Mouse (Mus musculus): Measurements from ENCODE around the gene Lst1. TPM values are rescaled to one million over a fixed set of nuclear protein-coding genes. Genes with fewer than 3 reads are reported as not detected.

Gene Lst1
- polyA plus RNA-seq, 1 experiment from 2014 or later: 5.8 TPM

- WGBS: 87% methylated on average over 7 of the region's 7 CpGs
- no peak overlapping the region for H3K9ac ChIP-seq (ENCODE audit: low read length)
- peaks cover 12% of the 10 kb centered on the region for H3K4me1 ChIP-seq (ENCODE audit: control insufficient read depth, insufficient read depth, low read length)
- DNase-seq (ENCODE audit: low spot score) (no peak), ATAC-seq (ENCODE audit: insufficient read depth, low FRiP score, low TSS enrichment) (no peak)
- no peak overlapping the region for H3K27ac ChIP-seq (ENCODE audit: low read depth, low read length)
- no peaks in the 10 kb centered on the region for H3K36me3 ChIP-seq (ENCODE audit: control insufficient read depth, insufficient read depth, low read length)
- no peaks in the 10 kb centered on the region for H3K9me3 ChIP-seq (ENCODE audit: control insufficient read depth, low read length)
- H3K4me3 ChIP-seq (ENCODE audit: low read depth, low read length): no peak overlapping the region
- no peak overlapping the region for H3K4me2 ChIP-seq (ENCODE audit: low read depth)
- no peaks in the 10 kb centered on the region for H3K27me3 ChIP-seq (ENCODE audit: control insufficient read depth, insufficient read depth, low read length)
Measured at GRCm38 (mm10) chr17:35167794-35168193, 20.4 kb downstream of the Lst1 start.

- no peak overlapping the region for H3K9ac ChIP-seq (ENCODE audit: low read length)
- 63% methylated on average over 8 of the region's 8 CpGs for WGBS
- DNase-seq (ENCODE audit: low spot score) (peak; percentile 60), ATAC-seq (ENCODE audit: insufficient read depth, low FRiP score, low TSS enrichment) (no peak)
- peak overlapping the region; percentile 71 for H3K4me2 ChIP-seq (ENCODE audit: low read depth)
- H3K36me3 ChIP-seq (ENCODE audit: control insufficient read depth, insufficient read depth, low read length): peaks cover 6% of the 10 kb centered on the region
- H3K4me3 ChIP-seq (ENCODE audit: low read depth, low read length): peak overlapping the region; percentile 86
- H3K9me3 ChIP-seq (ENCODE audit: control insufficient read depth, low read length): no peaks in the 10 kb centered on the region
- H3K4me1 ChIP-seq (ENCODE audit: control insufficient read depth, insufficient read depth, low read length): peaks cover 16% of the 10 kb centered on the region
- no peaks in the 10 kb centered on the region for H3K27me3 ChIP-seq (ENCODE audit: control insufficient read depth, insufficient read depth, low read length)
- peak overlapping the region; percentile 93; the same call in 1 of the 2 replicates for H3K27ac ChIP-seq (ENCODE audit: low read depth, low read length)
Measured at GRCm38 (mm10) chr17:35166352-35167035, 21.7 kb downstream of the Lst1 start.

GRCm38 (mm10) chr17:35165451-35166155, 22.6 kb downstream of the Lst1 start:
- Histone ChIP-seq H3K36me3 (ENCODE audit: control insufficient read depth, insufficient read depth, low read length) (peaks cover 11% of the 10 kb centered on the region), H3K27me3 (ENCODE audit: control insufficient read depth, insufficient read depth, low read length) (no peaks in the 10 kb centered on the region), H3K27ac (ENCODE audit: low read depth, low read length) (peak overlapping the region; percentile 93), H3K4me3 (ENCODE audit: low read depth, low read length) (peak overlapping the region; percentile 86), H3K4me1 (ENCODE audit: control insufficient read depth, insufficient read depth, low read length) (peaks cover 16% of the 10 kb centered on the region), H3K9me3 (ENCODE audit: control insufficient read depth, low read length) (no peaks in the 10 kb centered on the region), H3K4me2 (ENCODE audit: low read depth) (peak overlapping the region; percentile 71), H3K9ac (ENCODE audit: low read length) (peak overlapping the region; percentile 60)
- 26% methylated on average over 12 of the region's 12 CpGs for WGBS
- DNase-seq (ENCODE audit: low spot score) (no peak), ATAC-seq (ENCODE audit: insufficient read depth, low FRiP score, low TSS enrichment) (peak; percentile 79)

- Histone ChIP-seq H3K27ac (ENCODE audit: low read depth, low read length) (peak within 1 kb of the TSS; percentile 93), H3K9ac (ENCODE audit: low read length) (peak within 1 kb of the TSS; percentile 99), H3K36me3 (ENCODE audit: control insufficient read depth, insufficient read depth, low read length) (peaks cover 19% of the 10 kb centered on the region), H3K9me3 (ENCODE audit: control insufficient read depth, low read length) (no peaks in the 10 kb centered on the region), H3K4me3 (ENCODE audit: low read depth, low read length) (peak within 1 kb of the TSS; percentile 86), H3K27me3 (ENCODE audit: control insufficient read depth, insufficient read depth, low read length) (no peaks in the 10 kb centered on the region), H3K4me2 (ENCODE audit: low read depth) (peak within 1 kb of the TSS; percentile 79), H3K4me1 (ENCODE audit: control insufficient read depth, insufficient read depth, low read length) (peaks cover 16% of the 10 kb centered on the region)
- DNase-seq (ENCODE audit: low spot score) (peak; percentile 98), ATAC-seq (ENCODE audit: insufficient read depth, low FRiP score, low TSS enrichment) (peak; percentile 94)
- under 1% methylated on average over 67 of the region's 89 CpGs for WGBS
Measured at GRCm38 (mm10) chr17:35164568-35165450, 23.4 kb downstream of the Lst1 start, which contains the start of gene Prrc2a. Prrc2a (minus strand) TSS chr17:35164897.

- ATAC-seq (ENCODE audit: insufficient read depth, low FRiP score, low TSS enrichment): no peak
- H3K4me2 ChIP-seq (ENCODE audit: low read depth): peak overlapping the region; percentile 79
- H3K9me3 ChIP-seq (ENCODE audit: control insufficient read depth, low read length): no peaks in the 10 kb centered on the region
- peaks cover 25% of the 10 kb centered on the region for H3K36me3 ChIP-seq (ENCODE audit: control insufficient read depth, insufficient read depth, low read length)
- H3K4me1 ChIP-seq (ENCODE audit: control insufficient read depth, insufficient read depth, low read length): peaks cover 16% of the 10 kb centered on the region
- H3K27ac ChIP-seq (ENCODE audit: low read depth, low read length): peak overlapping the region; percentile 92
- DNase-seq (ENCODE audit: low spot score): no peak
- peak overlapping the region; percentile 86 for H3K4me3 ChIP-seq (ENCODE audit: low read depth, low read length)
- WGBS: 0% methylated on average over 15 of the region's 28 CpGs
- no peaks in the 10 kb centered on the region for H3K27me3 ChIP-seq (ENCODE audit: control insufficient read depth, insufficient read depth, low read length)
- peak overlapping the region; percentile 99 for H3K9ac ChIP-seq (ENCODE audit: low read length)
Measured at GRCm38 (mm10) chr17:35164218-35164567, 24.0 kb downstream of the Lst1 start.

GRCm38 (mm10) chr17:35163326-35164081, 24.7 kb downstream of the Lst1 start:
- Histone ChIP-seq H3K9me3 (ENCODE audit: control insufficient read depth, low read length) (no peaks in the 10 kb centered on the region), H3K4me3 (ENCODE audit: low read depth, low read length) (peak overlapping the region; percentile 86), H3K27ac (ENCODE audit: low read depth, low read length) (peak overlapping the region; percentile 92; the same call in 1 of the 2 replicates), H3K27me3 (ENCODE audit: control insufficient read depth, insufficient read depth, low read length) (no peaks in the 10 kb centered on the region), H3K4me2 (ENCODE audit: low read depth) (peak overlapping the region; percentile 79), H3K9ac (ENCODE audit: low read length) (peak overlapping the region; percentile 99), H3K4me1 (ENCODE audit: control insufficient read depth, insufficient read depth, low read length) (peaks cover 16% of the 10 kb centered on the region), H3K36me3 (ENCODE audit: control insufficient read depth, insufficient read depth, low read length) (peaks cover 32% of the 10 kb centered on the region)
- DNase-seq (ENCODE audit: low spot score): no peak
- ATAC-seq (ENCODE audit: insufficient read depth, low FRiP score, low TSS enrichment): no peak
- 21% methylated on average over 8 of the region's 8 CpGs for WGBS

GRCm38 (mm10) chr17:35162730-35163129, 25.5 kb downstream of the Lst1 start:
- ATAC-seq (ENCODE audit: insufficient read depth, low FRiP score, low TSS enrichment) (no peak), DNase-seq (ENCODE audit: low spot score) (no peak)
- Histone ChIP-seq H3K36me3 (ENCODE audit: control insufficient read depth, insufficient read depth, low read length) (peaks cover 39% of the 10 kb centered on the region), H3K4me3 (ENCODE audit: low read depth, low read length) (peak overlapping the region; percentile 86), H3K4me1 (ENCODE audit: control insufficient read depth, insufficient read depth, low read length) (peaks cover 16% of the 10 kb centered on the region), H3K9me3 (ENCODE audit: control insufficient read depth, low read length) (no peaks in the 10 kb centered on the region), H3K9ac (ENCODE audit: low read length) (peak overlapping the region; percentile 99), H3K27ac (ENCODE audit: low read depth, low read length) (no peak overlapping the region), H3K27me3 (ENCODE audit: control insufficient read depth, insufficient read depth, low read length) (no peaks in the 10 kb centered on the region), H3K4me2 (ENCODE audit: low read depth) (peak overlapping the region; percentile 79)
- WGBS: 73% methylated on average over 12 of the region's 12 CpGs

GRCm38 (mm10) chr17:35162121-35162520, 26.1 kb downstream of the Lst1 start:
- Histone ChIP-seq H3K27ac (ENCODE audit: low read depth, low read length) (no peak overlapping the region), H3K4me1 (ENCODE audit: control insufficient read depth, insufficient read depth, low read length) (peaks cover 16% of the 10 kb centered on the region), H3K36me3 (ENCODE audit: control insufficient read depth, insufficient read depth, low read length) (peaks cover 45% of the 10 kb centered on the region), H3K9ac (ENCODE audit: low read length) (peak overlapping the region; percentile 99; the same call in 1 of the 2 replicates), H3K27me3 (ENCODE audit: control insufficient read depth, insufficient read depth, low read length) (no peaks in the 10 kb centered on the region), H3K4me2 (ENCODE audit: low read depth) (peak overlapping the region; percentile 79; the same call in 1 of the 2 replicates), H3K4me3 (ENCODE audit: low read depth, low read length) (no peak overlapping the region), H3K9me3 (ENCODE audit: control insufficient read depth, low read length) (no peaks in the 10 kb centered on the region)
- no peak for DNase-seq (ENCODE audit: low spot score)
- ATAC-seq (ENCODE audit: insufficient read depth, low FRiP score, low TSS enrichment): no peak
- WGBS: 84% methylated on average over 14 of the region's 14 CpGs

Measured in neural tube, embryonic 11.5 days (tissue).